Mouse (Mus musculus) brown adipose tissue, adult 24 weeks (tissue): Measurements from ENCODE around the gene Gal. TPM values are rescaled to one million over a fixed set of nuclear protein-coding genes. Genes with fewer than 3 reads are reported as not detected.

Experiments used
- H3K27ac ChIP-seq: fragments of 200-500 bp; replicated peaks from 2 replicates; pipeline ENCODE4 v1.5.1; 2012; ENCODE audit warnings: low read depth, mild to moderate bottlenecking, low read length
- H3K4me1 ChIP-seq: fragments of 200-500 bp; 2 replicates; pipeline ENCODE4 v1.6.1; 2012; ENCODE audit warnings: low read length, mixed read lengths; ENCODE audit not compliant: control insufficient read depth, insufficient read depth, insufficient read length
- H3K4me3 ChIP-seq: fragments of 200-500 bp; 2 replicates; pipeline ENCODE4 v1.5.1; 2012; ENCODE audit warnings: low read depth, mild to moderate bottlenecking, low read length, moderate library complexity; ENCODE audit not compliant: insufficient read depth
- polyA plus RNA-seq: library from polyadenylated mRNA; stranded (reverse); fragments of >200 nt; gene quantifications from 2 replicates; pipeline ENCODE4 v1.2.4, GENCODE M21; 2012; ENCODE audit not compliant: missing spikeins, insufficient read depth, insufficient read length

Gal gene
- polyA plus RNA-seq, 1 experiment = not detected

- Histone ChIP-seq H3K4me1 (no peaks in the 10 kb centered on the region), H3K27ac (no peak overlapping the region; the same call in 1 of the 2 replicates)
These were observed 25.3 kb downstream of the Gal start for GRCm38 (mm10) chr19:3389089-3389488.

GRCm38 (mm10) chr19:3388629-3389057, 25.7 kb downstream of the Gal start, which contains the start of gene Tesmin:
Tesmin (plus strand) TSS chr19:3388857.
- H3K4me1 ChIP-seq = no peaks in the 10 kb centered on the region

More at GRCm38 (mm10) chr19:3389089-3389488, 25.3 kb downstream of the Gal start:
- H3K4me3 ChIP-seq = peak overlapping the region; percentile 53

GRCm38 (mm10) chr19:3388061-3388460, 26.3 kb downstream of the Gal start:
- no peaks in the 10 kb centered on the region for H3K4me1 ChIP-seq
- H3K4me3 ChIP-seq = no peak overlapping the region
- no peak overlapping the region for H3K27ac ChIP-seq

More at GRCm38 (mm10) chr19:3388629-3389057, 25.7 kb downstream of the Gal start, which contains the start of gene Tesmin:
- Histone ChIP-seq H3K4me3 (peak within 1 kb of the TSS; percentile 53), H3K27ac (no peak within 1 kb of the TSS; the same call in 1 of the 2 replicates)

- Histone ChIP-seq H3K27ac (peak overlapping the region; percentile 53), H3K4me1 (peaks cover 16% of the 10 kb centered on the region), H3K4me3 (no peak overlapping the region)
These were observed 35.7 kb downstream of the Gal start for GRCm38 (mm10) chr19:3378614-3379013.

- H3K27ac ChIP-seq = peak overlapping the region; percentile 75
- H3K4me1 ChIP-seq = peaks cover 16% of the 10 kb centered on the region
- no peak overlapping the region for H3K4me3 ChIP-seq
These were observed 37.2 kb downstream of the Gal start for GRCm38 (mm10) chr19:3376966-3377715.

- Histone ChIP-seq H3K27ac (peak overlapping the region; percentile 75; the same call in 1 of the 2 replicates), H3K4me1 (peaks cover 16% of the 10 kb centered on the region), H3K4me3 (no peak overlapping the region)
These were observed 38.3 kb downstream of the Gal start for GRCm38 (mm10) chr19:3375945-3376495.

- H3K4me1 ChIP-seq = peaks cover 16% of the 10 kb centered on the region
- H3K4me3 ChIP-seq = no peak overlapping the region
- H3K27ac ChIP-seq = no peak overlapping the region
These were observed 40.3 kb downstream of the Gal start for GRCm38 (mm10) chr19:3374028-3374427.

GRCm38 (mm10) chr19:3373380-3373779, 41.0 kb downstream of the Gal start:
- Histone ChIP-seq H3K4me1 (peaks cover 15% of the 10 kb centered on the region), H3K4me3 (no peak overlapping the region), H3K27ac (no peak overlapping the region)

- no peak overlapping the region for H3K4me3 ChIP-seq
- no peaks in the 10 kb centered on the region for H3K4me1 ChIP-seq
- H3K27ac ChIP-seq = no peak overlapping the region
These were observed 46.1 kb downstream of the Gal start for GRCm38 (mm10) chr19:3368276-3368675.

- Histone ChIP-seq H3K27ac (no peak overlapping the region), H3K4me3 (no peak overlapping the region), H3K4me1 (no peaks in the 10 kb centered on the region)
These were observed 49.3 kb downstream of the Gal start for GRCm38 (mm10) chr19:3365089-3365488.

- Histone ChIP-seq H3K27ac (no peak overlapping the region), H3K4me3 (no peak overlapping the region), H3K4me1 (no peaks in the 10 kb centered on the region)
These were observed 50.8 kb downstream of the Gal start for GRCm38 (mm10) chr19:3363510-3363909.

Other genes starting within 250 kb of the Gal start
- gene Mrpl21, start 131.6 kb downstream of the Gal start, polyA plus RNA-seq = 104 and 108 TPM in 2 replicates
- 1.0 and 1.1 TPM in 2 replicates for gene Ighmbp2, start 131.5 kb downstream of the Gal start, polyA plus RNA-seq
- 4.4 and 10.0 TPM in 2 replicates for gene Cpt1a, start 92.2 kb downstream of the Gal start, polyA plus RNA-seq
- gene Tesmin, start 25.7 kb downstream of the Gal start, polyA plus RNA-seq = not detected in 2 replicates
- gene Ppp6r3, start 161.2 kb upstream of the Gal start, polyA plus RNA-seq = 32.4 and 45.1 TPM in 2 replicates